Mouse (Mus musculus) layer of hippocampus, postnatal 14 days (tissue): ENCODE results near the gene Phlda3. TPM values are rescaled to one million over a fixed set of nuclear protein-coding genes. Genes with fewer than 3 reads are reported as not detected.

Experiments
- DNase-seq, 2 experiments: peaks; one replicate each; pipeline ENCODE4 v3.0.0; 2021 to 2022; ENCODE audit warnings: low spot score in 2 of 2, mixed read lengths in 1 of 2
- total RNA-seq, 2 experiments: library from RNA; stranded (reverse); gene quantifications; 2 replicates each; pipeline ENCODE4 v1.2.3; 2021

Phlda3 gene
- total RNA-seq, 2 experiments from 2014 or later, result 16.6 to 18.2 TPM

- DNase-seq, result no peak
Observed at GRCm38 (mm10) chr1:135792143-135792939, 26.4 kb downstream of the Phlda3 start.

GRCm38 (mm10) chr1:135793370-135794215 is 27.7 kb downstream of the Phlda3 start:
- peak in 1 of 2 experiments; percentile 9 for DNase-seq

- no peak for DNase-seq
Observed at GRCm38 (mm10) chr1:135794216-135795134, 28.6 kb downstream of the Phlda3 start.

DNA sequence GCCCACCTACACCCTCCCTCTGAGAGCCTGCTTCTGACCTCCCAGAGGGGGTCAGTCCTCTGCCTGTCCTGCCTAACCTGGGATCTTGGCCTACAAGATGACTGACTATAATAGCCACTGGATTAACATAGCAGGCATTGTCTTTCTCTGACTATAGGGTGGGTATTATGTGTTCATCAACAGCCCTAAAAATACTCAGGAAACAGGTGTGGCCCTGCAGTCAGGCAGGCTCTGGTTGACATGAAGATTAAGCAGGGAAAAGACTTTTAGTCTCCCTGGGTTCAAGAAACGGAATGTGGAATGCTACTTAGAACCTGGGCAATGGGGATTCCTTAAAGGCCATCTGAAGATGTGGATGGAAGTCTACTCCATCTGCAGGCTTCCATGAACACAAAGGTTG is 32.6 kb downstream of the Phlda3 start:
- DNase-seq, result no peak

- DNase-seq, result no peak
Observed at GRCm38 (mm10) chr1:135799109-135799627, 33.2 kb downstream of the Phlda3 start.

- no peak for DNase-seq
Observed at GRCm38 (mm10) chr1:135800192-135800950, 34.5 kb downstream of the Phlda3 start.

DNA sequence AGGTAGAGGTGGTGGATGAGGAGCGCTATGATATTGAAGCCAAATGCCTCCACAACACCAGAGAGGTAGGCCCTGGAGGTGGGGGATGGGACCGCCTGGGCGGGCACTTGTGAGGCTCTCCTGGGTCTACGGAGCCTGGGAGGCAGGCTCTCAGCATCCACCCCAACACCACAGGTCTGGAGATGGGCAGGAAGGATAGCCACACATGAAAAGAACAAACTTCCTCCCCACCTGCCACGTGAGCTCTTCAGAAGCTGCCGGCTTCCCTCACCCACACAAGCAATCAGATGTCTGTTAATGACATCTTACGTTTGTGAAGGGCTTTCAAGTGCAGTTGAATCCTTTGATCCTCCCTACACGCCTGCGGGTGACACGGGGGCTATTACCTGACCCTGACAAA is 41.6 kb downstream of the Phlda3 start:
- DNase-seq, result no peak

- DNase-seq, result no peak
Observed at GRCm38 (mm10) chr1:135810180-135810579, 44.3 kb downstream of the Phlda3 start.

DNA sequence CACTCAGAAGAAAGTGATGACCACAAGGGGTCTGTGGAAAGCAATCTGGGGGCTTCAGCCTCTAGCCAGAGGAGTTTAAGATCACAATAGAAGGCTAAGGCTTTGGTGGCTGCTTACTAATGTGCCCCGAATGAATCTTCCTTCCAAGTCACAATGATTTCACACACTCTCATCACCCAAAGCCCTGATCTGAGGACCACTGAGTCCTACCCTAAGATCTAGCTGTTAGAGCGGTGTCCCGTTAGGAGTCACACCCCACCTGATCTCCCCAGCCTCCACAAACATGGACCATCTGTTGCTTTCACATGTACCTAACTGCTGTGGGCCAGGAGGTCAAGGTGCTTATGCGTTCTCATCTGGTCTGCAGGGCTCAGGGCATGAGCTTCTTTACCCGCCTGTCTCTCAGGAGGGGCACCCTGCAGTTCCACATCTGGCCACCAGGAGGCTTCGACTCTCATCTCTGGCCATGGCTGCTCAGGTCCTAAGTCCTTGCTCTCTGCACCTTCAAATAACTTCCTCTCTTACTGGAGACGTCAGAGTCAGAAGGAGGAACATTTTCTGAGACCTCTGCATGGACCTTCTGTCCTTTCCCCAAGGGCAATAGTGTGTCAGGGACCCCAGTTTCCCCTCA is 45.2 kb downstream of the Phlda3 start:
- DNase-seq, result peak; percentile 72 to 75

GRCm38 (mm10) chr1:135812205-135812604 is 46.3 kb downstream of the Phlda3 start:
- DNase-seq, result no peak

DNA sequence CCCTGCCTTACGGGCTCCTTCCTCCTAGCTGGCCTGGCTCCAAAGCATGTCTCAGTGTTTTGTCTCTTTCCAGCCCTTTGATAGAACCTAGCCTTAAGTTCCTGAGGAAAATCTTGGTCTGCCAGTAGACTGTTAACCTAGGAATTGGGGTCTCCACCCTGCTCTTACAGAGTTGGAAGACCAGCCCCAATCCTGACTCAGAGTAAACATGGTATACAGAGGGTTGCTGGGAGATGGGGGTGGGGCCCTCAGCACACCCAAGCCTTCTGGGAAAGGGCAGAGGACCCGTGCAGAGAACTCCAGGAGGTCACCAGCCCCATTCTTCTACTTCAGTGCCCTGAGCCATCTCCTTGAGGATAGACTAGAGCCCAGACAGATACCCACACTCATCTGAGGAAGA is 46.7 kb downstream of the Phlda3 start:
- no peak for DNase-seq

DNA sequence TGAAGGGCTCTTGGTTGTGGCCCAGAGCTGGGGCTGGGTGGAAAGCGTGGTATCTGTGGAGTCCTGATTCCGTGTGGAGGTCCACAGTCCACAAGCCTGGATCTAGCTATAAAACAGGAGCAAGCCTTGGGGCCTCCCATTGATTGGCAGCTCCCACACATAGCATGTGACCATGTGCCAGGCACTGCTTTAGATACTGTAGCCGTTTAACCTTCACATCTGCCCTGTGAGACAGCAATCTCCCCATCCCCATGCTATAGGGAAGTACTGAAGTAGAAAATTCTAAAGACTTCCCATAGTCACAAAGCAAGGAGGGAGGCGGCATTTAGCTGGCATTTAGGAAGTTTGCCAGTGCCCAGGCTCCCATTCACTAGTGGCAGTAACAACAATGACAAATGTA is 47.2 kb downstream of the Phlda3 start:
- DNase-seq, result no peak

GRCm38 (mm10) chr1:135813687-135814395 is 47.9 kb downstream of the Phlda3 start:
- no peak for DNase-seq

DNA sequence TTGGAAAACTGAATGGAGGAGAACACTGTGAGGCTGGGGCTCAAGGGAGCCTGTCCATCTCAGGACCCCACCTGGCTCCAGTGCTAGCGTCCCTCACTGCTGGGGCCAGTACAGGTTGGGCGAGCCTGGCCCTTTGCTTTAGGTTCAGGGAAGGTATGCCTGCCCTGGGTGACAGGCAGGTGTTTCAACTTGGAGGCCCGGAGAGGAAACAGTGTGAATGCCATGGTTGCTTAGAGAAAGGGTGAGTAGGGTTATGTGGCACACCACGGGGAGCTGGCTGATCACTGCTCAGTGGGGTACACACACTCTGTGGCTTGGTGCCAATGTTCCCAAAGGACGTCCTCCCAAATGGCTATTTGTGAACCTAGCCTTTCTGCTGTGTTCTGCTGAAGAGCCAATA is 48.6 kb downstream of the Phlda3 start:
- DNase-seq, result no peak

GRCm38 (mm10) chr1:135817595-135817994 is 51.7 kb downstream of the Phlda3 start:
- no peak for DNase-seq

DNA sequence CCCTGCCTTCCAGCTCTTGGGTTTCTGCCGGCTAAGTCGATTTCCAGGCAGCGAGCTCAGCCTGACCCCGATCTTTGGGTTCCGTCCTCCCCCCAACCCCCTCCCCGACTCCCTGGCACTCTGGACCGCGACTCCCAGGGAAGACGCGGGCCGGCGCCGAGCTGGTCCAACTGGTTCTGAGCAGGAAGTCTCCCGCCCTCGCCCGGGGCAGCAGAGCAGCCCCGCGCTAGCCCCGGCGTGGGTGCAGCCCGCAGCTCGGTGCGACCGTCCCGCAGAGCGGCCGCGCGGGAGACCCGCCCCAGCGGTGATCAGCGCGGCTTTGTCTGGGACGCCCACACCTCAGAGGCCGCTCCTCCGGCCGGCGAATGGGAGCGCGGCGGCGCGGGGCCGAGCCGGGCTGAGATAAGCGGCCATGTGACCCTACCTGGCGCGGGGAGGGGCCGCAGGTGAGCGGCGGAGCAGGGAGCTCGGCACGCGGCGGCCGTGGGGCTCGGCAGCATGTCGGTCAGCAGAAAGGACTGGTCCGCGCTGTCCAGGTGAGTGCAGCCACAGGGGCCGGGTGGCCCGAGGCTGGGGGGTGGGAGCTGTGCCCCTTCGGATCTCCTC is 52.7 kb downstream of the Phlda3 start, which contains the start of gene Lad1:
Lad1 (plus strand) TSS at position 118 of the 606 bp plus-strand sequence.
- no peak for DNase-seq
